Mouse (Mus musculus): ENCODE measurements around the gene Zfp13.

GRCm38 (mm10) chr17:23542835-23543234, 56.5 kb downstream of the Zfp13 start:
- TF ChIP-seq CTCF (conservative IDR thresholded peaks at IDR 0.05; ENCODE audit: low read length) (no peak), NANOG (IDR thresholded peaks at IDR 0.05; ENCODE audit: borderline replicate concordance, low read length) (no peak)
